Mouse (Mus musculus) cerebellum, adult 8-10 months (tissue): ENCODE measurements at regions not wholly inside any gene's neighbourhood (a gene's known extent, or its start where the extent isn't known, plus 50 kb on each side); places are given as distances from the start of the nearest gene placed in this dataset.

Source experiments
- DNase-seq: peaks from one replicate; pipeline ENCODE4 v3.0.0; 2022

- no peak for DNase-seq
These were observed 190.0 kb upstream of the Cdh5 start for GRCm38 (mm10) chr8:103911287-103912015.

GRCm38 (mm10) chr8:103912983-103913926 is 188.2 kb upstream of the Cdh5 start:
- no peak for DNase-seq

- DNase-seq: no peak
These were observed 187.3 kb upstream of the Cdh5 start for GRCm38 (mm10) chr8:103913927-103914640.

GRCm38 (mm10) chr8:103919324-103919723 is 182.1 kb upstream of the Cdh5 start:
- no peak for DNase-seq

- DNase-seq: no peak
These were observed 179.8 kb upstream of the Cdh5 start for GRCm38 (mm10) chr8:103921621-103922020.

- DNase-seq: no peak
These were observed 178.7 kb upstream of the Cdh5 start for GRCm38 (mm10) chr8:103922746-103923145.

GRCm38 (mm10) chr8:103932681-103933080 is 168.7 kb upstream of the Cdh5 start:
- no peak for DNase-seq

- DNase-seq: no peak
These were observed 164.9 kb upstream of the Cdh5 start for GRCm38 (mm10) chr8:103936491-103936890.

- DNase-seq: no peak
These were observed 162.9 kb upstream of the Cdh5 start for GRCm38 (mm10) chr8:103938283-103939230.

GRCm38 (mm10) chr8:103940958-103941532 is 160.4 kb upstream of the Cdh5 start:
- DNase-seq: no peak

GRCm38 (mm10) chr8:103948474-103948873 is 153.0 kb upstream of the Cdh5 start:
- no peak for DNase-seq

GRCm38 (mm10) chr8:103950460-103950859 is 151.0 kb upstream of the Cdh5 start:
- DNase-seq: no peak

- no peak for DNase-seq
These were observed 147.8 kb upstream of the Cdh5 start for GRCm38 (mm10) chr8:103953586-103953985.

GRCm38 (mm10) chr8:103955568-103956260 is 145.7 kb upstream of the Cdh5 start:
- no peak for DNase-seq

GRCm38 (mm10) chr8:103964293-103964918 is 137.0 kb upstream of the Cdh5 start:
- no peak for DNase-seq

GRCm38 (mm10) chr8:103969929-103970328 is 131.5 kb upstream of the Cdh5 start:
- no peak for DNase-seq

GRCm38 (mm10) chr8:103970511-103970910 is 130.9 kb upstream of the Cdh5 start:
- DNase-seq: no peak

- no peak for DNase-seq
These were observed 130.5 kb upstream of the Cdh5 start for GRCm38 (mm10) chr8:103970966-103971365.

GRCm38 (mm10) chr8:103976488-103976887 is 124.9 kb upstream of the Cdh5 start:
- DNase-seq: no peak

GRCm38 (mm10) chr8:103978948-103979347 is 122.5 kb upstream of the Cdh5 start:
- DNase-seq: no peak
